Mouse (Mus musculus): ENCODE data around the gene Ccnt1.

Gene Ccnt1

GRCm38 (mm10) chr15:98506253-98506957 is 64.3 kb downstream of the Ccnt1 start:
- no peak for DNase-seq

GRCm38 (mm10) chr15:98504514-98504913 is 66.2 kb downstream of the Ccnt1 start:
- peak; percentile 84 for DNase-seq

- DNase-seq, result no peak
These were observed 67.4 kb downstream of the Ccnt1 start for GRCm38 (mm10) chr15:98503317-98503716.

- DNase-seq, result no peak
These were observed 73.1 kb downstream of the Ccnt1 start for GRCm38 (mm10) chr15:98497631-98498030.

- no peak for DNase-seq
These were observed 78.6 kb downstream of the Ccnt1 start, which contains the start of gene Olfr279 for GRCm38 (mm10) chr15:98492102-98492501. TSS of gene Olfr279 (plus strand) at chr15:98492402.

- DNase-seq, result peak; percentile 57
These were observed 79.4 kb downstream of the Ccnt1 start for GRCm38 (mm10) chr15:98491332-98491731.

Data from lung, postnatal 10 days (tissue).